Mouse (Mus musculus): ENCODE results near the gene Ltbp2.

DNA sequence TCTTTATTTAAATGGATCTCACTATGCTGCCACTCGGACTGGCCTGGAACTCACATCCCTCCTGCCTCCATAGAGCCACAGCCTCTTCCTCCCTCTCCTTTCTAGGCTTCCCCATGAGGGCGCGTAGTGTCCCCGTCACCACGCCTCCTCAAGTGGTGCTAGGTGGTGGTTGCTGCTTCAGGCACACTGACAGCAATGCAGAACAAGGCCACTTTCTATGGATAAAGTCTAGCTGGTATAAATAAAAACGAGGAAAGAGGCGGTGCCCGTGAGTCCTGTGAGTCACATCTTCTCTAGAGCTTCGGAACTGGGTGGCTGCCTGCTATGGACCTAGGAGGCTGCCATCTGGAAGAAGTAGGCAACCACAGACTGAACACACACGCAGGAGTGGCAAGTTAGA lies 120.3 kb downstream of the Ltbp2 start:
- TF ChIP-seq POLR2A (IDR thresholded peaks at IDR 0.05; ENCODE audit: borderline replicate concordance, control insufficient read depth, low read depth, low read length) (no peak), CTCF (IDR thresholded peaks at IDR 0.05; ENCODE audit: control insufficient read depth, insufficient read depth, low read length) (no peak)
